Mouse (Mus musculus): Measurements from ENCODE around the gene Rai14.

Rai14 gene

GRCm38 (mm10) chr15:10720188-10720587 is 5.8 kb upstream of the Rai14 start:
- no peak for DNase-seq

- no peak for DNase-seq
These were observed 5.1 kb upstream of the Rai14 start for GRCm38 (mm10) chr15:10719511-10719910.

GRCm38 (mm10) chr15:10718763-10719162 is 4.3 kb upstream of the Rai14 start:
- DNase-seq, result no peak

- no peak for DNase-seq
These were observed 2.9 kb upstream of the Rai14 start for GRCm38 (mm10) chr15:10717284-10717683.

GRCm38 (mm10) chr15:10715966-10716365 is 1.5 kb upstream of the Rai14 start:
- DNase-seq, result no peak

GRCm38 (mm10) chr15:10715139-10715505 is 698 bp upstream of the Rai14 start:
- peak; percentile 66 to 77 for DNase-seq

GRCm38 (mm10) chr15:10713626-10714316 is 653 bp downstream of the Rai14 start:
- DNase-seq, result peak; percentile 44 to 65

- DNase-seq, result no peak
These were observed 1.2 kb downstream of the Rai14 start for GRCm38 (mm10) chr15:10713181-10713625.

GRCm38 (mm10) chr15:10712288-10712687 is 2.1 kb downstream of the Rai14 start:
- DNase-seq, result no peak

- DNase-seq, result no peak
These were observed 3.2 kb downstream of the Rai14 start for GRCm38 (mm10) chr15:10711231-10711630.

GRCm38 (mm10) chr15:10708591-10709272 is 5.7 kb downstream of the Rai14 start:
- DNase-seq, result no peak

- DNase-seq, result no peak
These were observed 7.3 kb downstream of the Rai14 start for GRCm38 (mm10) chr15:10707109-10707508.

GRCm38 (mm10) chr15:10706414-10706813 is 8.0 kb downstream of the Rai14 start:
- no peak for DNase-seq

GRCm38 (mm10) chr15:10705752-10706151 is 8.7 kb downstream of the Rai14 start:
- no peak for DNase-seq

GRCm38 (mm10) chr15:10704328-10704727 is 10.1 kb downstream of the Rai14 start:
- no peak for DNase-seq

- DNase-seq, result no peak
These were observed 12.9 kb downstream of the Rai14 start for GRCm38 (mm10) chr15:10701571-10701970.

- no peak for DNase-seq
These were observed 13.4 kb downstream of the Rai14 start for GRCm38 (mm10) chr15:10700891-10701466.

GRCm38 (mm10) chr15:10696478-10697234 is 17.8 kb downstream of the Rai14 start:
- no peak for DNase-seq

GRCm38 (mm10) chr15:10692627-10693026 is 21.8 kb downstream of the Rai14 start:
- DNase-seq, result no peak

GRCm38 (mm10) chr15:10691481-10691880 is 22.9 kb downstream of the Rai14 start:
- no peak for DNase-seq

GRCm38 (mm10) chr15:10690973-10691372 is 23.5 kb downstream of the Rai14 start:
- no peak for DNase-seq

- DNase-seq, result no peak
These were observed 24.2 kb downstream of the Rai14 start for GRCm38 (mm10) chr15:10690219-10690618.

GRCm38 (mm10) chr15:10689304-10689703 is 25.1 kb downstream of the Rai14 start:
- DNase-seq, result no peak

Data from kidney, postnatal 25 days (tissue).